Mouse (Mus musculus) cerebellum, adult 2 months (tissue): ENCODE results near the gene Rnft1. TPM values are rescaled to one million over a fixed set of nuclear protein-coding genes. Genes with fewer than 3 reads are reported as not detected.

Source experiments
- DNase-seq, 2 experiments: peaks; one replicate each; pipeline ENCODE4 v3.0.0; 2021
- H3K27ac ChIP-seq: fragments of 200-500 bp; 2 replicates; pipeline ENCODE4 v1.5.1; 2012; ENCODE audit warnings: low read length, control low read depth, inconsistent platforms; ENCODE audit not compliant: insufficient read depth
- H3K27me3 ChIP-seq: fragments of 200-500 bp; 2 replicates; pipeline ENCODE4 v1.6.1; 2012; ENCODE audit warnings: inconsistent platforms, mild to moderate bottlenecking, low read length, moderate library complexity; ENCODE audit not compliant: control insufficient read depth, insufficient read depth
- H3K4me1 ChIP-seq: fragments of 200-500 bp; 2 replicates; pipeline ENCODE4 v1.6.1; 2011; ENCODE audit warnings: low read length; ENCODE audit not compliant: control insufficient read depth, insufficient read depth
- H3K4me3 ChIP-seq: fragments of 200-500 bp; replicated peaks from 2 replicates; pipeline ENCODE3; 2011; ENCODE audit warnings: mild to moderate bottlenecking, low read depth, low read length, control low read depth; ENCODE audit not compliant: insufficient read depth
- CTCF ChIP-seq: fragments of 200-500 bp; IDR thresholded peaks from 2 replicates; pipeline ENCODE4 v1.5.1; 2011; ENCODE audit warnings: low read depth, mild to moderate bottlenecking, control low read depth, low read length, moderate library complexity, borderline replicate concordance; ENCODE audit not compliant: insufficient read depth
- POLR2A ChIP-seq: fragments of 200-500 bp; IDR thresholded peaks from 2 replicates; pipeline ENCODE4 v1.6.1; 2011; ENCODE audit warnings: low read length, control low read depth, borderline replicate concordance; ENCODE audit not compliant: insufficient read depth
- WGBS: fragments of 180-500 bp; shearing (Covaris S2); methylation state at CpG from one replicate; pipeline ENCODE4 v1.1.7; 2018; 5-methylcytosine and 5-hydroxymethylcytosine counted together
- polyA plus RNA-seq: library from polyadenylated mRNA; depleted of rRNA; stranded (reverse); fragments of >200 nt; gene quantifications from 2 replicates; pipeline ENCODE4 v1.2.3, GENCODE M21; 2012

Gene Rnft1
- polyA plus RNA-seq, 1 experiment = 11.6 TPM

GRCm38 (mm10) chr11:86497356-86497755 is 12.9 kb downstream of the Rnft1 start:
- Histone ChIP-seq H3K4me1 (no peaks in the 10 kb centered on the region), H3K27me3 (no peaks in the 10 kb centered on the region), H3K4me3 (no peak overlapping the region), H3K27ac (no peak overlapping the region)
- TF ChIP-seq CTCF (no peak), POLR2A (no peak)
- 98% methylated on average over 1 of the region's 1 CpGs for WGBS
- no peak for DNase-seq

GRCm38 (mm10) chr11:86497908-86498307 is 13.5 kb downstream of the Rnft1 start:
- Histone ChIP-seq H3K4me1 (no peaks in the 10 kb centered on the region), H3K27ac (no peak overlapping the region), H3K27me3 (no peaks in the 10 kb centered on the region), H3K4me3 (no peak overlapping the region)
- TF ChIP-seq POLR2A = no peak
- no peak for TF ChIP-seq CTCF
- WGBS = 72% methylated on average over 3 of the region's 3 CpGs
- DNase-seq = no peak

GRCm38 (mm10) chr11:86500795-86501194 is 16.3 kb downstream of the Rnft1 start:
- no peak for DNase-seq
- Histone ChIP-seq H3K4me1 (no peaks in the 10 kb centered on the region), H3K27me3 (no peaks in the 10 kb centered on the region), H3K27ac (no peak overlapping the region), H3K4me3 (no peak overlapping the region)
- 63% methylated on average over 1 of the region's 1 CpGs for WGBS
- TF ChIP-seq POLR2A (no peak), CTCF (no peak)

GRCm38 (mm10) chr11:86503121-86503520 is 18.7 kb downstream of the Rnft1 start:
- 93% methylated on average over 2 of the region's 2 CpGs for WGBS
- no peak for TF ChIP-seq CTCF
- no peak for TF ChIP-seq POLR2A

GRCm38 (mm10) chr11:86507334-86507733 is 22.9 kb downstream of the Rnft1 start:
- Histone ChIP-seq H3K27ac (no peak overlapping the region), H3K4me1 (no peaks in the 10 kb centered on the region), H3K27me3 (no peaks in the 10 kb centered on the region), H3K4me3 (no peak overlapping the region)
- DNase-seq = no peak
- 94% methylated on average over 2 of the region's 2 CpGs for WGBS
- TF ChIP-seq POLR2A (no peak), CTCF (no peak)

More at GRCm38 (mm10) chr11:86503121-86503520, 18.7 kb downstream of the Rnft1 start:
- Histone ChIP-seq H3K27me3 (no peaks in the 10 kb centered on the region), H3K4me3 (no peak overlapping the region), H3K4me1 (no peaks in the 10 kb centered on the region), H3K27ac (no peak overlapping the region)
- no peak for DNase-seq

- DNase-seq = no peak
- Histone ChIP-seq H3K27ac (no peak overlapping the region), H3K4me1 (no peaks in the 10 kb centered on the region), H3K27me3 (no peaks in the 10 kb centered on the region), H3K4me3 (no peak overlapping the region)
- 91% methylated on average over 2 of the region's 2 CpGs for WGBS
- TF ChIP-seq CTCF (no peak), POLR2A (no peak)
Measured at GRCm38 (mm10) chr11:86507991-86508390, 23.5 kb downstream of the Rnft1 start.

- no peak overlapping the region for H3K4me3 ChIP-seq
- WGBS = 96% methylated on average over 3 of the region's 3 CpGs
- no peak for DNase-seq
- H3K4me1 ChIP-seq = no peaks in the 10 kb centered on the region
- no peak for TF ChIP-seq POLR2A
- no peak for TF ChIP-seq CTCF
- no peak overlapping the region for H3K27ac ChIP-seq
- no peaks in the 10 kb centered on the region for H3K27me3 ChIP-seq
Measured at GRCm38 (mm10) chr11:86516620-86517019, 32.2 kb downstream of the Rnft1 start.

GRCm38 (mm10) chr11:86517229-86517628 is 32.8 kb downstream of the Rnft1 start:
- WGBS = 95% methylated on average over 3 of the region's 3 CpGs
- no peak for DNase-seq
- Histone ChIP-seq H3K4me1 (no peaks in the 10 kb centered on the region), H3K27me3 (no peaks in the 10 kb centered on the region), H3K27ac (no peak overlapping the region), H3K4me3 (no peak overlapping the region)
- TF ChIP-seq POLR2A (no peak), CTCF (no peak)
